Mouse (Mus musculus) forebrain, embryonic 15.5 days (tissue): ENCODE data around the gene Ppil6. TPM values are rescaled to one million over a fixed set of nuclear protein-coding genes. Genes with fewer than 3 reads are reported as not detected.
A peak's percentile ranks its signal among the peaks of the same experiment; 100 is the strongest.

Experiments
- ATAC-seq: fragments of 200-750 bp; cut with Nextera tagmentation; replicated peaks from 2 replicates; pipeline ENCODE4 v1.8.0; 2017; ENCODE audit warnings: mild to moderate bottlenecking, moderate TSS enrichment, moderate library complexity
- H3K27ac ChIP-seq: fragments of 300-500 bp; sonication (generic); replicated peaks from 2 replicates; pipeline ENCODE4 v1.5.1; 2015; ENCODE audit warnings: mild to moderate bottlenecking, inconsistent platforms
- H3K27me3 ChIP-seq: fragments of 300-500 bp; sonication (generic); 2 replicates; pipeline ENCODE4 v1.6.1; 2015; ENCODE audit warnings: inconsistent platforms
- H3K36me3 ChIP-seq: fragments of 300-500 bp; sonication (generic); 2 replicates; pipeline ENCODE4 v1.6.1; 2015; ENCODE audit warnings: mild to moderate bottlenecking, inconsistent platforms
- H3K4me1 ChIP-seq: fragments of 300-500 bp; sonication (generic); 2 replicates; pipeline ENCODE4 v1.6.1; 2015; ENCODE audit warnings: inconsistent platforms
- H3K4me2 ChIP-seq: fragments of 300-500 bp; sonication (generic); replicated peaks from 2 replicates; pipeline ENCODE4 v1.6.1; 2015; ENCODE audit warnings: mild to moderate bottlenecking, inconsistent platforms
- H3K4me3 ChIP-seq: fragments of 300-500 bp; sonication (generic); 2 replicates; pipeline ENCODE4 v1.5.1; 2015; ENCODE audit warnings: mild to moderate bottlenecking, inconsistent platforms
- H3K9ac ChIP-seq: fragments of 300-500 bp; sonication (generic); replicated peaks from 2 replicates; pipeline ENCODE4 v1.6.1; 2015; ENCODE audit warnings: mild to moderate bottlenecking, inconsistent platforms
- H3K9me3 ChIP-seq: fragments of 300-500 bp; sonication (generic); 2 replicates; pipeline ENCODE4 v1.6.1; 2016; ENCODE audit warnings: inconsistent platforms
- WGBS: fragments of 180-500 bp; shearing (Covaris S2); methylation state at CpG from one replicate; pipeline ENCODE4 v1.1.7; 2015; ENCODE audit warnings: mixed read lengths; 5-methylcytosine and 5-hydroxymethylcytosine counted together
- polyA plus RNA-seq: library from polyadenylated mRNA; unstranded; fragments of >200 nt; fragmentation: Nextera tagmentation; extraction: Ambion mirVana; gene quantifications from 2 replicates; pipeline ENCODE4 v1.2.1, GENCODE M21; 2015

The Ppil6 gene
- polyA plus RNA-seq, 1 experiment from 2014 or later, result 3.3 TPM

DNA sequence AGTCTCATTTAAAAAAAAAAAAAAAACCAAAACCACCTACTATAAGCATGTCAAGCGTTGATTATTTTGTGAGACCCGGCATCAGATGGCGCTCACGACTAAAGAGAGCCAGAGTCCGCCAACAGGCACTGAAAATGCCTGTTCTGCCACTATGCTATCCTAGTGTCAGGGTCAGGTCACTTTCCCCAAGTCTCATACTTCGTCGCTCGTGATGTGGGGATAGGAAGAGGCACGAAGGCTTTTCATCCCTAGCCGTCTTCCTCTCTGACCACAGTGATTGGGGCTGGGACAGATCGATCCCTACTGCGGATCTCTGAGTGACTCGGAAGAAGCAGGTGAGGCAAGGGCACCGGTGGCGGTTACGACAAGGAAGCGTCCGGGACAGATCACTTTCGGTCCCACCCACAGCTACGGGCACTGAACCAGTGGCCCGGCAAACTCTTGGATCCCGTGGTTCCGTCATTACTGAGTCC, 28.3 kb downstream of the Ppil6 start:
- ATAC-seq, result peak; percentile 70
- Histone ChIP-seq H3K4me2 (peak overlapping the region; percentile 56), H3K36me3 (no peaks in the 10 kb centered on the region), H3K27ac (peak overlapping the region; percentile 97), H3K4me1 (peaks cover 33% of the 10 kb centered on the region), H3K4me3 (peak overlapping the region; percentile 97), H3K27me3 (no peaks in the 10 kb centered on the region), H3K9me3 (no peaks in the 10 kb centered on the region), H3K9ac (peak overlapping the region; percentile 76)
- under 1% methylated on average over 23 of the region's 23 CpGs for WGBS

DNA sequence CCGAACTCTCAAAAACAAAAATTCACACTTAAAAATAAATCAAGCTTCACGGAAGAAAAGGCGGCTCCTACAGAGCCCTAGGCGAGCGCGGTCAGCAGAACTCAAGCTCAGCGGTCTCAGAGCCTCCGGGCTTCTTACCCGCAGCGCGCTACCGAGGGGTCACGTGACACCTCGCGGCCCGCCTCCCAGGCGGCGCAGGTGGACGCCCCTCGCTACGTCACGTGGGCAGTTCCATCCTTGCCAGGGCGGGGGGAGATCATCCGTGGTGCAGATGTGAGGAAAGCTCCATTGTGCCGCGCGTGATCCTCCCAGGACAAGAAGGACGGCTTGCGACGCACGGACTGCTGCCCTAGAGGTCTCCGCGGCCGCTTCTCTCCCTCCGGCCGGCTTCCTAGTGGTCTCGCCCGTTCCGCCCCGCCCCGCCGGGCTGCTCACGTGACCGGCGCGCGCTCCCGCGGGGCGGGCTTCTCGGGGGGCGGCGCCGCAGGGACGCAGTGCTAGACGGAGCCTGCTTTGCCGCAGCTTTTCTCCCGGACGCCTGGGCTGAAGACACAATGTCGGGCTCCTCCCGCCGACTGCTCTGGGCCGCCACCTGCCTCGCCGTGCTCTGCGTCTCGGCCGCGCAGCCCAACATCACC, 28.9 kb downstream of the Ppil6 start, which contains the start of gene Cd164:
Gene Cd164, plus strand, starts transcription at position 434 of the 638 bp plus-strand sequence.
- H3K9ac ChIP-seq, result peak within 1 kb of the TSS; percentile 76
- 0% methylated on average over 69 of the region's 69 CpGs for WGBS
- H3K4me2 ChIP-seq, result peak within 1 kb of the TSS; percentile 56
- H3K4me1 ChIP-seq, result peaks cover 34% of the 10 kb centered on the region
- no peaks in the 10 kb centered on the region for H3K9me3 ChIP-seq
- ATAC-seq, result peak; percentile 97
- H3K27me3 ChIP-seq, result no peaks in the 10 kb centered on the region
- H3K4me3 ChIP-seq, result peak within 1 kb of the TSS; percentile 97
- H3K27ac ChIP-seq, result peak within 1 kb of the TSS; percentile 97
- no peaks in the 10 kb centered on the region for H3K36me3 ChIP-seq

DNA sequence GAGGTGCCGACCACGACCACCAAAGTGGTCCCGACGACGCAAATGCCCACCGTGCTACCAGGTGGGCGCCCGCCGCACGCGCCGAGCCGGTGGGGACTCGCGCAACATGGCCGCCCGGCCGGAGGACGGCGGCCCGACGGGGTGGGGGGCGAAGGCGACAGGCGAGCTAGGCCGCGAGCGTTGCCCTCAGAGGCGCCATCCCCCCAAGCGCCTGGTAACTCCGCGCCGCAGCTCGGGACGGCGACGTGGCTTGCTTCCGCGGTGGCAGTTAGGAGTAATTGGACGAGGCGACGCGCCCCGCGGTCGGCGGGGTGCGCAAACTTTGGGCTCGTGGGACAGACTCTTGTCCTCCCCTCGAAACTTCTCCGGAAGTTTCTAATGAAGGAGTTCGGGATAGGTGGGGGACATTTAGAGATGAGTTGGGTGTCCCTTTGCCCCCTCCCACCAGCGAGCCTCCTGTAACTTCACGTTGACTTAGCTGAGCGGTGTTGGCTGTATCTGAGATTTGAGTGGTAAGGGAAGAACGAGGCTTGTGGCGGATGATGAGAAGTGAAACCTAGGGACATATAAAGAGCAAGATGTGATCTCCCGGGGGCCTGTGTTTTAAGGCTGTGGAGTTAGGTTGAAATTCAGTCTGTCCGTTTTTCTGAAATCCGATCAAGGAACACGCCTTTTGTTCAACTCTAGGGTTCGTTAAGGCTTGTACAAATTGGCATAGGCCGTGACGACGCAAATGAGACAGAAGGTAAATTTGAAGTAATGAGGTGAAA, 29.6 kb downstream of the Ppil6 start:
- no peaks in the 10 kb centered on the region for H3K36me3 ChIP-seq
- peak overlapping the region; percentile 97 for H3K4me3 ChIP-seq
- peak overlapping the region; percentile 56 for H3K4me2 ChIP-seq
- peaks cover 34% of the 10 kb centered on the region for H3K4me1 ChIP-seq
- under 1% methylated on average over 65 of the region's 65 CpGs for WGBS
- H3K9ac ChIP-seq, result peak overlapping the region; percentile 76
- peak overlapping the region; percentile 97 for H3K27ac ChIP-seq
- no peaks in the 10 kb centered on the region for H3K27me3 ChIP-seq
- peak; percentile 8; the same call in 1 of the 2 replicates for ATAC-seq
- no peaks in the 10 kb centered on the region for H3K9me3 ChIP-seq

DNA sequence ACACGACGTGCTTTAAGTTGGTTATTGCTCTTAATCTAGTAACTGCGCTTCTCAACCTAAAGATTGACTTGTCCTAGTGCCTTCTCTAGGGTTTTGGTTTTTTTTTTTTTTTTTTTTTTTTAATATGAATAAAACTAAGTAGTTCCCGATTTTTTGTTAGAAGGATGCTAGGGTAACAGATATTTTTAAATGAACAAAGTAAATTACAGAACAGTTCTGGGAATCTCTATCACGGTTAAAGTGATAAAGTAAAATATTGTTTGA, 30.1 kb downstream of the Ppil6 start:
- Histone ChIP-seq H3K9me3 (no peaks in the 10 kb centered on the region), H3K9ac (peak overlapping the region; percentile 76), H3K4me3 (peak overlapping the region; percentile 97), H3K36me3 (peaks cover 3% of the 10 kb centered on the region; the same call in 1 of the 2 replicates), H3K4me1 (peaks cover 34% of the 10 kb centered on the region), H3K27ac (0 out of 2 replicates have a peak overlapping the region, but pooled peaks have one; percentile 97), H3K27me3 (no peaks in the 10 kb centered on the region), H3K4me2 (peak overlapping the region; percentile 56)
- ATAC-seq, result no peak
- WGBS, result 4% methylated on average over 5 of the region's 5 CpGs

DNA sequence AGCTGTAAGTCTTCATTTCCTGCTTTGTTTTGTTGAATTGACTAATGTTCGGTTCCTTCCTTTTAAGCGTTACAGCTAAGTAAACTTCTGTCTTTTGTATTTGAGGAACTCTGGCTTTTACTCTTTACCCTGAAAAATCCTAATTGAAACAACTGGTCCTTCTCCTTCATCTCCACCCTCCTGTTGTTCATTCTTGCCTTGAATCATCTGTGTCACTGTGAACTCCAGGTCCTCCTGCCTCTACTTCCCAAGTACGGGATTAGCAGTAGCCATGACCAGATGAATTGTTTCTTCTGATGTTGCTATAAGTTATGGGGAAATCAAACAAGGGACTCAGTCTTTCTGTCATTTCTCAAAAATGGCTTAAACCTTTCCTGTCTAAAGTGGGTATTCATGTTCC, 33.1 kb downstream of the Ppil6 start:
- WGBS, result 83% methylated on average over 3 of the region's 3 CpGs
- H3K9me3 ChIP-seq, result no peaks in the 10 kb centered on the region
- no peak overlapping the region for H3K9ac ChIP-seq
- H3K4me2 ChIP-seq, result no peak overlapping the region
- H3K4me3 ChIP-seq, result no peak overlapping the region
- ATAC-seq, result no peak
- H3K4me1 ChIP-seq, result peaks cover 34% of the 10 kb centered on the region
- peaks cover 7% of the 10 kb centered on the region; the same call in 1 of the 2 replicates for H3K36me3 ChIP-seq
- H3K27me3 ChIP-seq, result no peaks in the 10 kb centered on the region
- H3K27ac ChIP-seq, result no peak overlapping the region

DNA sequence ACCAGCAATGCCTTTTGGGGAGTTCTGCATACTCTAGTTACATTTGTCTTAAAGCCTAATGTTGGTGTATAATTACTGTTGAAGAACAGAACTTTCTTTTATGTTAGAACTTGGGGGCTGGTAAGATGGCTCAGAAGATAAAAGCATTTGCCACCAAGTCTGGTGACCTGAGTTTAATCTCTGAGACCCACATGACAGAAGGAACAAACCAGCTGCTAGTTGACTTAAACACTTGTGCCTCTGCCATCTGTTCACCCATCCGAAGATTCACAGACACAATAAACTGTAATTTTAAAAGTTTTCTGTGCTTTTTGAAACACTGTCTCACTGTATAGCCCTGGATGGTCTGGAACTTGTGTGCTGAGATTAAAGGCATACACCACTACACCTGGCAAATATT, 35.5 kb downstream of the Ppil6 start:
- peaks cover 27% of the 10 kb centered on the region for H3K36me3 ChIP-seq
- 47% methylated on average over 1 of the region's 1 CpGs for WGBS
- H3K9me3 ChIP-seq, result no peaks in the 10 kb centered on the region
- no peak overlapping the region for H3K4me2 ChIP-seq
- H3K4me3 ChIP-seq, result no peak overlapping the region
- ATAC-seq, result no peak
- H3K9ac ChIP-seq, result no peak overlapping the region
- no peaks in the 10 kb centered on the region for H3K27me3 ChIP-seq
- peaks cover 29% of the 10 kb centered on the region for H3K4me1 ChIP-seq
- H3K27ac ChIP-seq, result no peak overlapping the region

DNA sequence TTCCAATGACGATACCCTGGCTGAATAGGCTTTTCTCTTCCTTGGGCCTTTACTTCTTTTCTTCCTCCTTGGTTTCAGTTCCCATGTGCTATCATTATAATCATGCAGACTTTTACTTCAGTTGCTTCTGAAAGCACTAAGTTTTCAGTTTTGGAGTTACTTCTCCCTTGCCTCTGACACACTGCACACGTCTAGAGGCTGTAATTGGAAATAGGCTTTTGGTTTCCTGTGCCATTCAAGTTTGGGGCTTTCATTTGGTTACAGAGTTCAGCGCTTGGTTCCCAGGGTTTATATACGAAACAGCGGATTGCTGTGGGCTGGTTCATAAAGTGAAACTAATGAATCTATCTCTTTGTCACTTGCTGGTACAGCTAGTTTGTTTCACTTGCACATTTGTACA, 39.7 kb downstream of the Ppil6 start:
- H3K36me3 ChIP-seq, result peaks cover 58% of the 10 kb centered on the region
- H3K4me3 ChIP-seq, result no peak overlapping the region
- no peaks in the 10 kb centered on the region for H3K9me3 ChIP-seq
- H3K27me3 ChIP-seq, result no peaks in the 10 kb centered on the region
- ATAC-seq, result no peak
- H3K27ac ChIP-seq, result no peak overlapping the region
- no peak overlapping the region for H3K4me2 ChIP-seq
- H3K9ac ChIP-seq, result no peak overlapping the region
- no peaks in the 10 kb centered on the region for H3K4me1 ChIP-seq
- WGBS, result 89% methylated on average over 5 of the region's 5 CpGs

DNA sequence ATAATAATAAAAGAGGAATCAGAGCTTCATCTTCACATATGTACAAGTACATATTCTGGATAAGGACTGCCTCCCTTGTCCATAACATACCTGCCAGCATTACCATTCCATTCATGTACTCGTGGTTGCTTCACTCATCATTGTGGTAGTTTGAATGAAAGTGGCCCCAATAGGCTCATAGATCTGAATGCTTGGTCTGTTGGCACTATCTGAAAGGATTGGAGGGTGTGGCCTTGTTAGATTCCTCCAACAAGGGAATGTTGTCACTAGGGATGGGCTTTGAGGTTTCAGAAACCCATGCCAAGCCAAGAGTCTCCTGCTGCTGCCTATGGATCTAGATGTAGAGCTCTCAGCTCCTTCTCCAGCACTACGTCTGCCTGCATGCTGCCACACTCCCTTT, 45.8 kb downstream of the Ppil6 start:
- H3K4me2 ChIP-seq, result no peak overlapping the region
- H3K9ac ChIP-seq, result no peak overlapping the region
- WGBS, result 93% methylated on average over 2 of the region's 2 CpGs
- no peak overlapping the region for H3K4me3 ChIP-seq
- no peaks in the 10 kb centered on the region for H3K27me3 ChIP-seq
- no peaks in the 10 kb centered on the region for H3K4me1 ChIP-seq
- ATAC-seq, result no peak
- H3K27ac ChIP-seq, result no peak overlapping the region
- peaks cover 40% of the 10 kb centered on the region for H3K36me3 ChIP-seq
- H3K9me3 ChIP-seq, result no peaks in the 10 kb centered on the region

DNA sequence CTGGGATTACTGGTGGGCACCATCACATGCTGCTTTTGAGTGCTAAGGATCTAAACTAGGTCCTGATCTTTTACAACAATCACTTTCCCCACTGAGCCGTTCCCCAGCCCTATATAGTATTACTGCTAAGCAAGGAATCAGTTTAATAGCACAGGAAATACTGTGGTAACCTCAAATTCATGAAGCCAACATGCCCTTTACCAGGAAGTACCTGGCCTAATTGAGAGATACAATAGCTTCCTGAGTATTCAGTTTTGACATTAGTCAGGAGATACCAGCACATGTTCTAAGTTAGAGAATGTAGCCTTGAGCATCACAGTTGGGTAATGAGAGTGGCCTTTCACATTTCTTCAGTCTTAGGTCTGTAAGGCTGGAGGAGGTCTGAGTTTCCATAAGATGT, 46.5 kb downstream of the Ppil6 start:
- no peak overlapping the region for H3K27ac ChIP-seq
- ATAC-seq, result no peak
- no peak overlapping the region for H3K4me2 ChIP-seq
- peaks cover 36% of the 10 kb centered on the region; the same call in 1 of the 2 replicates for H3K36me3 ChIP-seq
- no peak overlapping the region for H3K9ac ChIP-seq
- WGBS, result 95% methylated on average over 1 of the region's 1 CpGs
- H3K27me3 ChIP-seq, result no peaks in the 10 kb centered on the region
- H3K9me3 ChIP-seq, result no peaks in the 10 kb centered on the region
- H3K4me3 ChIP-seq, result no peak overlapping the region
- H3K4me1 ChIP-seq, result no peaks in the 10 kb centered on the region

DNA sequence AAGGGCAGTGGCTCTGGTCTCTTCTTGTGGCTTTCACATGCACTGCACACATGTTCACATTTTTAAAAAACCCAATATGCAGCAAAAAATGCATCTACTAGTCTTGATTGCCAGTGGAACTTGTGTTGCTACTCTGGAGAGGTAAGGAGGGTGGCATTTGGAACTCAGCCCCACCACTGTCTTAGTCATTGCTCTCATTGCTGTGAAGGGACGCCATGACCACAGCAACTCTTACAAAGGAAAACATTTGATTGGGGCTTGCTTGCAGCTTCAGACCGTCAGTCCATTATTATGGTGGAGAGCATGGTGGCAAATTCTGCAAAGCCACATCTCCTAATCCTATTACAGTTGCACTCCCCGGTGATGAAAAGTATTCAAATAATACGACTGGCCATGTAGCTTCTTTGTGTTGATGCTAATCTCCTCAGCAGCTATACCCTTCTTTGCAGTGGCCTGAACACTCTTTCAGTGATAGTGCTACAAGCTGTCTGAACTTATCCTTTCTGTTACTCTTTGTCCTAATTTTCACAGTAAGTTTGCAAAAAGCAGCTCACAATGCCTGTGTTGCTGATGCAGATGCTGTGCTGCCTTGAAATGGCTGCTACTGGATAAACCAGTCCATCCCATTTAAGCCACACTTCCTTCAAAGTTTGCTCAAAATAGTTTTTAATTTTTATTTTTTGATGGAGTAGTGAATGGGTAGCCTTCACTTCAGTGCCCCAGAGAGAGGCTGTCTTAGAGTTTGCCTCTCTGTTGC, 47.2 kb downstream of the Ppil6 start:
- H3K9me3 ChIP-seq, result no peaks in the 10 kb centered on the region
- no peak for ATAC-seq
- H3K4me2 ChIP-seq, result no peak overlapping the region
- 46% methylated on average over 4 of the region's 4 CpGs for WGBS
- no peak overlapping the region for H3K4me3 ChIP-seq
- H3K27me3 ChIP-seq, result no peaks in the 10 kb centered on the region
- H3K4me1 ChIP-seq, result no peaks in the 10 kb centered on the region
- no peak overlapping the region for H3K9ac ChIP-seq
- H3K36me3 ChIP-seq, result peaks cover 35% of the 10 kb centered on the region; the same call in 1 of the 2 replicates
- no peak overlapping the region for H3K27ac ChIP-seq

DNA sequence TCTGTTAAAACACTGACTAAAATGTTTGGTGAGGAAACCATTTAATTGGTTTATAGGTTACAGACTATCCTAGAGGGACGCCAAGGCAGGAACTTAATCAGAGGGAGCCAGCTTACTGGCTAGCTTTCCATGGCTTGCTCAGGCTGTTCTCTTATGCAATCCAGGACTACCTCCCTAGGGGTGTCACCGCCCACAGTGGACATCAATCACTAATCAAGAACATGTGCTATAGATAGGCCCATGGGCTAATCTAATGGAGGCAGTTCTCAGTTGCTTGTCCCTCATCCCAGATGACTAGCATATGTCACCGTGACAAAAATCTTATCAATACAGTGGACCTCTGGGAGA, 47.7 kb downstream of the Ppil6 start:
- 94% methylated on average over 3 of the region's 3 CpGs for WGBS
- no peaks in the 10 kb centered on the region for H3K27me3 ChIP-seq

DNA sequence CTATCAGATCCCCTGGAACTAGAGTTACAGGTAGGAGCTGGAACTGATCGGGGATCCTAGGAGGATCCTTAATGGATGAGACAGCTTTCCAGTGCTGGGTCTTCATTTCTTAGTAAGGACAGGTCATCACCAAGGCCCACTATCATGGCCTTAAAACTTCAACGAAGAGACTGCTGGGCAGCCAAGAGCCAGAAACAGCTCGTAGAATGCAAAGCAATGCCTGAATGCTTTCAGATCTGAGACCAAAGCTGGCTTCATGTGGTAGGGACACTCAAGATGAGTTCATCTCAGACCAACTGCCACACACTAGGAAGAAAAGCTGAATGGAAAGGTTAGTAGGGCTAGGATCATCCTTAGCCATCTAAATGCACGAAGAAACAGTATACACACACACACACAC, 48.7 kb downstream of the Ppil6 start:
- Histone ChIP-seq H3K9me3 (no peaks in the 10 kb centered on the region), H3K4me3 (no peak overlapping the region), H3K36me3 (peaks cover 19% of the 10 kb centered on the region; the same call in 1 of the 2 replicates), H3K4me2 (no peak overlapping the region), H3K4me1 (no peaks in the 10 kb centered on the region), H3K27ac (no peak overlapping the region), H3K9ac (no peak overlapping the region), H3K27me3 (no peaks in the 10 kb centered on the region)
- no peak for ATAC-seq
- 90% methylated on average over 4 of the region's 4 CpGs for WGBS

More for the DNA sequence above, 47.7 kb downstream of the Ppil6 start:
- Histone ChIP-seq H3K4me3 (no peak overlapping the region), H3K27ac (no peak overlapping the region), H3K36me3 (peaks cover 30% of the 10 kb centered on the region; the same call in 1 of the 2 replicates), H3K4me2 (no peak overlapping the region), H3K9me3 (no peaks in the 10 kb centered on the region), H3K4me1 (no peaks in the 10 kb centered on the region), H3K9ac (no peak overlapping the region)
- no peak for ATAC-seq
